Mouse (Mus musculus): ENCODE data around the gene Tnik. TPM values are rescaled to one million over a fixed set of nuclear protein-coding genes. Genes with fewer than 3 reads are reported as not detected.

Gene Tnik
- polyA plus RNA-seq, 1 experiment from 2014 or later, result 26.1 TPM

DNA sequence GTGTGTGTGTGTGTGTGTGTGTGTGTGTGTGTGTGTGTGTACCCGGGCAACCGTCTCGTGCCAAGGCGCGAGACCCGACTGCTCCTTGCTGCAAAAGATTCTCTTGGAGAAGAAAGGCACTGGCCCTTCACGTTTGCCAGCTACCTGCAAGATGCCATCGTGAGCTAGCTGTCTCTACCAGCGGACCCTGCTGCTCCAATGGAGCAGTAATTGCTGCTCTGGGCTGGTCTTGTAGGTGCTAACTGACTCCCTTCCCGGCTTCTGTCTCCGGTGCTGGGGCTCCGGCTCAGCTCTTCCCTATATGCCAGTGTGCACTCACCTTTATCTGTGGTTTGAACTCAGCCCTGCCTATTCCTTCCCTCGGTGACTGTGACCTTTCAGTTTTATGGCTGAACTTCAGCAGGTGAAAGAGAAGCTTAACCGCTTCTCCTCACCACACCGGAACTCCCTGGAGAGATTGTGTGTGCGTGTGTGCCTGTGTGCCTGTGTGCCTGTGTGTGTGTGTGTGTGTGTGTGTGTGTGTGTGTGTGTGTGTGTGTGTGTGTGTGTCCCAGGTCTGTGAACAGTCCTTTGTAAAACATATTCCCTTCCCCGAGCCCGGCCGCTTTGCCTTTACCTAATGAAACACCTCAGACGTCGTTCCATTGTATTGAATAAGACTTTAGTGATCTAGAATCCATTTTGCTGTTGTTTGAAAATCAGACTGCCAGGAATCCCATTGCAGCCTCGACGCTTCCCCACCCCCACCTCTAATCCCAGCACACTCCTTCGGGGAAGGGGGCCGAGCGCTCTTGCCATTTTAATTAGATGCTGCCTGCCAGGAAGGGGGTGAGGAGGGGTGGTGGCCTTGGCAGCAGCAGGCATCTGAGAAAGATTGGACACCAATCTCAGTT lies 1.2 kb downstream of the Tnik start:
- peak; percentile 73 for DNase-seq (ENCODE audit: low spot score)

DNA sequence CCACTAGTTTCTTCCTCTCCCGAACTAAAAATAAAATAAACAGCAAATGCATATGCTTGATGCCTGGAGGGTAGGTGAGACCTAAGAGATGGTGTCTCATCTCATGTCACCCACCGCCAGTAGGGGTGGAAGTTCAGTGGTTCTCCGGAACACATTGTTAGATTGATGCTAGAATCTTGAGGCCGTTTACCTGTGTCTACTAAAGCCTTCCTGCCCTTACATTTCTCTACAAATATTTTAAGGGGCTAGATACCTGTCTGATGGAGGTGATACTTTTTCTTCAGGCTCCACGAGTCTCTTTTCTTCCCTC lies 1.8 kb downstream of the Tnik start:
- peak; percentile 25 for DNase-seq (ENCODE audit: low spot score)

DNA sequence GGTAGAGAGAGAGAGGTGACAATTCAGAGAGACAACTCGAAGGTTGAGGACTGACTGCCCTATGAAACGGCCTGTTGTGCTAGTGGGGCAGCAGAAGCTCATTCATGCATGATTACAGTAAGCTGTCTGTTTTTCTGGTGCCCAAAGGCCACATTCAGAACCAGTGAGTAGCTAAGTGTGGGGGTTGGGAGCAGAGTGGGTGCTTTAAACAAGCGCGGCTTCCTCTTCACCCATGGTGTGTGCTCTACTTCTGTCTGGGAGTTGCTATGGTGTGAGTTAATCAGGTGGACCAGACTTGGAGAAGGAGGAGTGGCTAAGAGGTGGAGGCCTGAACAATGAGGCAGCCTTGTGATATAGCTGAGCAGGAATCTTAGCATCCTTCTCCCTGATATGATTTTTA lies 2.2 kb downstream of the Tnik start:
- peak; percentile 37 for DNase-seq (ENCODE audit: low spot score)

DNA sequence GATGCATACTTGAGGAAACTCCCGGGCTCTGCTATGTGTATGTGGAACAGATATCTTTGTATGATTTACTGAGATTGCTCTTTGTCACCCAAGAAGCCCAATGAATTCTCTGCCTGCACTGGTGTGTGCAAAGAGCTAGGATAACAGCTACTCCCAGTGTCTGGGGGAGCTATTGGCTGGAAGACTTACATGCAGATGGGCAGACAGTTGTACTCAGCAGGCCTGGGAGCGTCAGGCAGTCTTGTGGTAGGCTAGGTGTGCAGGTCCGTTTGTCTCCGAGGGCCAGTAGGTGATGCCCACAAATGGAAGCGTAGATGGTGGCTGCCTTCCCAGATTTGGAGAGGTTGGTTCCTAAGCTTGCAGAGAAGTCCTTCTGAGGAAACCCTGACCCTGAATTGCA lies 2.6 kb downstream of the Tnik start:
- DNase-seq (ENCODE audit: low spot score), result no peak

- DNase-seq (ENCODE audit: low spot score), result no peak
Measured at GRCm38 (mm10) chr3:28267211-28267610, 4.2 kb downstream of the Tnik start.

DNA sequence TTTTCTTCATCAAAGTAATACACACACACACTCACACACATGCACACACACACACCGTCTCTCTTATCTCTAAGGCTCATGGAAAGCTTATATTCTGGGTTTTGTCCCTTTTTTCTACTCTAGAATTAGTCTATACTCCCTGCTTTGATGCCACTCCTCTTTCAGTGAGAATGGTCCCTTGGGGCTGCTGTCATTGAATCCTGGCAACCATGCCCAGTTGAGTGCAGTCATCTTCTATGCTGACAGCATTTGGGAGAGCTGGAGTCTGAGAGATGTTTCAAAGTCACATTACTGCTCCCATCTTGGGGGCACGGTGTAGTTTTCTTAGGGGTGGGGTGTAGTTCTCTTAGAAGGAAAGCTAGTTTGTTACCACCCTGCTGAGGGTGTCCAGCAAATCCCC lies 6.7 kb downstream of the Tnik start:
- DNase-seq (ENCODE audit: low spot score), result no peak

DNA sequence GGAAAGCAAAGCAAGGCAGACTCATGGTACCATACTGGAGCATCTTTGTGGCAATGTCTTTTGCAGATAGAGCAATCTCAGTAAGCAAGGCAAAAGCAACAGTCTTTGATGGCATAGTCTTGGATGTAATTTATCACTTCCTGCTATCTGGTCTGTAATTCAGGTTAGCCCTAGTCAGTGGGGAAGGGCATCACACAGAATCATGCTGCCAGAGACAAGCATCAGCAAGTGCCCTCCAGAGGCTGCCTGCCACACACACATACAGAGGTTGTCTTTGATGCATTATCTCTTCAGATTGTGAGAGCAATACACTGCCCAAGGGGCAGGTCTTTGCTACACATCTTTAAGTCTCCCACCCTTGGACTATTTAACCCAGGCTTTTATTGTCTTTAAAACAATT lies 8.9 kb downstream of the Tnik start:
- no peak for DNase-seq (ENCODE audit: low spot score)

DNA sequence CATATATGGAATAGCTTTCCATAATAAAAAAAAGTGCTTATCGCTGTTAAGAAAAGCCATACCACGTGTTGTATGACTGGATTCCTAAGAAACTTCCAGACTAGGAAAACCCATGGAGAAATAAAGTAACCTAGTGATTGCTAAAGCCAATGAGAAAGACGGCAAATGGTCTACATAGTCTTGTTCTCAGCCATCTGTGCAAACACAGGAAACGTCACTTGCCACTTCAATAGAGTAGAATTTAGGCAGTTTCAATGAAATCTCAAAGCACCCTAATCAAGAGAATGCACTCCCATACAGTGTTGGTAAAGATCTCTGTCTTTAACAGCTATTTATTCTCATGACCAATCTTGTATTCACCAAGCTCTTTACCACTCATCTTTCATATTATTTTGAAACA lies 11.7 kb downstream of the Tnik start:
- DNase-seq (ENCODE audit: low spot score), result peak; percentile 35

DNA sequence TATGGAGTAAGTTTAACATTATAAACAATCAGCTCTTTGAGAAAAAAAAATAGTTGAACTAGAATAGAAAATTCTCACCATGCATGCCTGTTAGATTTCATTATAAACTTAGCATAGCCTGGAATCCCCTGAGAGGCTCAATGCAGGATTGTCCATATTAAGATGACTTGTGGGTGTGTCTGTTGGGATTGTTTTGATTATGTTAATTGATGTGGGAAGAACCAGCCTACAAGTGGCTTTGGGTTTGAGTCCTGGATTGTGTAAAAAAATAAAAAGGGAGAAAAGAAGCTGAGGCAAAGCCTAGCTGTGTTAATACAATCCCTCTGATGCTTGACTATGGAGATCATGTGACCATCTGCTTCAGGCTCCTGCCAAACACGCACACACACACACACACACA lies 26.7 kb downstream of the Tnik start:
- no peak for DNase-seq (ENCODE audit: low spot score)

- no peak for DNase-seq (ENCODE audit: low spot score)
Measured at GRCm38 (mm10) chr3:28301378-28301777, 38.4 kb downstream of the Tnik start.

GRCm38 (mm10) chr3:28303915-28304314 lies 40.9 kb downstream of the Tnik start:
- no peak for DNase-seq (ENCODE audit: low spot score)

DNA sequence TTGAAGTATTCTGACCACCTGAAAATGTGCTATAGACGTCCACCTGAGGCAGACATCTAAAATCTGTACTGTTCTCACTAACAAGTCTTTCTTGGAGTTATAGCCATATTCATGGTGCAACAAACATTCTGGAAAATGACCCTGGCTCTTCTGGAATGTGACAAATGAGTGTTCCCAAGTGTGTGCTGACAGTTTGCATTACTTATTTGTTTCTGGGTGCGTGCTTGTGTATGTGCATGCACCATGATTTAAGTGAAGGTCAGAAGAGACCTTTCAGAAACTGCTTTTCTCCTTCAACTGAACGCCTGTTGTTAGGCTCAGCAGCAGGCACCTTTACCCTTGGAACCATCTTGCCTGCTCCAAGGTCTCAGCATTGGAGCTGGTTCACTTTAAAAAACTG lies 43.8 kb downstream of the Tnik start:
- no peak for DNase-seq (ENCODE audit: low spot score)

- DNase-seq (ENCODE audit: low spot score), result no peak
Measured at GRCm38 (mm10) chr3:28314438-28314837, 51.4 kb downstream of the Tnik start.

DNA sequence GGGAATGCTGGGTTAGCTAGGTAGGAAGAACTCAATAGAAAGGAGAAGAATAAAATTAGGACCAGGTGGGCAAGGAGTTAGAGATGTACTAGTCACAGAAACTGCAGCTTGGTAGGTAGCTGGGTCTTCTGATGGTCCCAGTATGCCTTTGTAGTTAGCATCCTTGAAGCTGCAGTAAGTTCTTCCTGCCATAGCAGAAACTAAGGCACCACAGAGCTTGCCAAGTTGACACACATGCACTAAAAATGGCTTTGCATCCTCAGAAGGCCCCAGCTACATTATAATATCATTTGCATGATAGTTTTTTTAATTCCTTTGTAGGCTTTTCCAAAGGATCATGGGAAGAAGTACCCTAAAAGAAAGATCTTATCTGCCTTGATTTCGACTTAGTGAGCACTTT lies 54.3 kb downstream of the Tnik start:
- DNase-seq (ENCODE audit: low spot score), result no peak

DNA sequence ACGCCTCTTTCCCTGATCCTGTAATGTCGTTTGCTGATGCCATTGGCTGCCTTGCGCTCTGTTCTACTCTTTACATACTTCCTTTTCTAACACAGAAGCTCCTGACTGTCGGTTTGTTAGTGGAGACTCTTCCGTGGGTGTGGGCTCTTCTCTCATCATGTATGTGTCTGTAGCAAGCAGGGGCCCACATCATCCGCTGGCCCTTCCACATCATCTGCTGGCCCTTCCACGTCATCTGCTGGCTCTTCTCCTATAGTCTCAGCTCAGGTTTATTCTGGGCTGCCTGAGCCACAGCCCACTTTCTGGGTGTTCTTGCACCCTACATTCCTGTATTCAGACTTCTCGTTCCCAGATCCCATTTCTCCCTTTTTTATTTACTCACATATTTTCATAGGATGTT lies 58.6 kb downstream of the Tnik start:
- no peak for DNase-seq (ENCODE audit: low spot score)

DNA sequence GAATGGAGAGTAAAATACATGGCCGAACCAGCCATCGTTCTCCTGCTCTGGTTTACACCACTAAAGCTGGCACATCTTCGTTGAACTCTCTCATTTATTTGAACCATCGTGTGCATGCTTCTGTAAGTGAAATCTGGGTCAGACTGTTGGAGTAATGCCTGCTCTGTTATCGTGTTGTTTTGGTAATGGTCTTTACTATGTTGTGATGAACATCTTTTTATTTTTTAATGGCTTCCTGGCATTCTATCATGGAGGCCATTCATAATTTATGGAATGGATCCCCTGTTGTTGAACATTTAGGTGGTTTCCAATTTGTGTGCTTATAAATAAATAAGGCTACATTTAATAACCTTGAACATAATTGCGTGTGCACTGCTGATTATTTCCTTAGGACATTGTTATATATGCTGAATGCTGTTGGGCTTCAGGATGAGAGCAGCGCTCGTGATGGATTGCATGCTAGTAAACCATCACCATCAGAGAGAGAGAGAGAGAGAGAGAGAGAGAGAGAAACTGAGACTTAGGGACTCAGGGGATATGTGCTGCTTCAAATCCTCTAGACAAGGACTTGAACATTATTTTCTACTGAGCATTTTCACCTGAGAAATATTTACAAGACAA lies 62.7 kb downstream of the Tnik start:
- DNase-seq (ENCODE audit: low spot score), result no peak

GRCm38 (mm10) chr3:28332316-28332715 lies 69.3 kb downstream of the Tnik start:
- no peak for DNase-seq (ENCODE audit: low spot score)

- no peak for DNase-seq (ENCODE audit: low spot score)
Measured at GRCm38 (mm10) chr3:28333869-28334268, 70.9 kb downstream of the Tnik start.

- no peak for DNase-seq (ENCODE audit: low spot score)
Measured at GRCm38 (mm10) chr3:28334547-28334946, 71.5 kb downstream of the Tnik start.

- DNase-seq (ENCODE audit: low spot score), result no peak
Measured at GRCm38 (mm10) chr3:28340071-28340470, 77.1 kb downstream of the Tnik start.

DNA sequence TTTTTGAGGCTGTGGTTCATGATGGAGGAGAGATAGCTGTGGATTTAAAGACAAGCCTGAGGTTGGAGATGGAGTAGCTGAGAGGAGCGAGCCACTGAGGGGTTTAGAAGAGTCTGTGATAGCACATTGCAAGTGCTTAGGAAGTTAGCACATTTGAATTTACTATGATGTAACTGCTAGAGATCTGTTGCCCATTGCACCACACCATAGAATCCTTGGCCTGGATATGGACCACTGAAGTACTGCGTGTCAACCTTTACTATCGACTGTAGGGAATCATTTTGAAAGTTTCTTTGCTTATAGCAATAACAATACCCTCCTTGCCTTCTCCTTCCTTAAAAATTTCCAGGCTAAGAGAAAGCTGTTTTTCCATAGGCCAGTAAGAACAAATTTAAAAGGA lies 80.2 kb downstream of the Tnik start:
- no peak for DNase-seq (ENCODE audit: low spot score)

GRCm38 (mm10) chr3:28343661-28344060 lies 80.6 kb downstream of the Tnik start:
- DNase-seq (ENCODE audit: low spot score), result no peak

DNA sequence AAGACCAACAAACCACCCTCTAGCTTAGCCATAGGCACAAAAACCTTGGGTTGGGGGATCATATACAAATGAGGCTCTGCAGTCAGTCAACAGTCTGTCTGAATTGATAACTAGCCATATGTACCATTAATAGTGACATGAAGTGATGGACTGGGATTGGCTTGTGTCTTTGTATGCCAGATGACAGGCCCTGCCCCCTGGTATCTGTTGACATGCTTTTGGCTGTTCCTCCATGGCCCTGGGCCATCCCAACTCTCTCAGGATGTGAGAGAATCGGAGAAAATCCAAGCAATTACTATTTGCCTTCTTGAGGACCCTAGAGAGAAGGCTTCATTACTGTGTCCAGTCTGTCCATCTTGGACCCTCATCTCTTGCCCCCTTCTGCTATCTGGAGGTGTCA lies 82.4 kb downstream of the Tnik start:
- no peak for DNase-seq (ENCODE audit: low spot score)

Measured in thymus, postnatal 0 days (tissue).